Mouse (Mus musculus): ENCODE measurements around the gene Gm10382. TPM values are rescaled to one million over a fixed set of nuclear protein-coding genes. Genes with fewer than 3 reads are reported as not detected.
A peak's percentile ranks its signal among the peaks of the same experiment; 100 is the strongest.

The Gm10382 gene
- polyA plus RNA-seq, 1 experiment = 2.2 TPM

GRCm38 (mm10) chr5:125400903-125401302 is 11.8 kb downstream of the Gm10382 start:
- no peak for TF ChIP-seq FOSL1 (IDR thresholded peaks at IDR 0.05; ENCODE audit: insufficient read depth, low read length, poor library complexity, severe bottlenecking)
- no peak for TF ChIP-seq MYOG (IDR thresholded peaks at IDR 0.05; ENCODE audit: control insufficient read depth, extremely low read depth, insufficient read length)
- no peak for TF ChIP-seq CTCF (IDR thresholded peaks at IDR 0.05; ENCODE audit: control insufficient read depth, insufficient read depth, insufficient read length)
- no peak for TF ChIP-seq USF1 (IDR thresholded peaks at IDR 0.05; ENCODE audit: low read depth)
- TF ChIP-seq MAX (IDR thresholded peaks at IDR 0.05) = no peak
- TF ChIP-seq CEBPB (IDR thresholded peaks at IDR 0.05; ENCODE audit: low read depth) = no peak
- no peak for TF ChIP-seq MYOD1 (IDR thresholded peaks at IDR 0.05; ENCODE audit: control insufficient read depth, insufficient read length, low read depth)
- Histone ChIP-seq H3K4me3 (ENCODE audit: insufficient read depth, poor library complexity, severe bottlenecking) (no peak overlapping the region), H3K79me3 (ENCODE audit: low read depth) (no peaks in the 10 kb centered on the region), H3K79me2 (ENCODE audit: control insufficient read depth, insufficient read depth) (no peaks in the 10 kb centered on the region), H3K36me3 (ENCODE audit: control insufficient read depth, insufficient read depth) (no peaks in the 10 kb centered on the region), H3K27me3 (ENCODE audit: control insufficient read depth, insufficient read depth, insufficient read length) (no peaks in the 10 kb centered on the region), H3ac (ENCODE audit: control insufficient read depth, insufficient read length, low read depth) (no peak overlapping the region)

DNA sequence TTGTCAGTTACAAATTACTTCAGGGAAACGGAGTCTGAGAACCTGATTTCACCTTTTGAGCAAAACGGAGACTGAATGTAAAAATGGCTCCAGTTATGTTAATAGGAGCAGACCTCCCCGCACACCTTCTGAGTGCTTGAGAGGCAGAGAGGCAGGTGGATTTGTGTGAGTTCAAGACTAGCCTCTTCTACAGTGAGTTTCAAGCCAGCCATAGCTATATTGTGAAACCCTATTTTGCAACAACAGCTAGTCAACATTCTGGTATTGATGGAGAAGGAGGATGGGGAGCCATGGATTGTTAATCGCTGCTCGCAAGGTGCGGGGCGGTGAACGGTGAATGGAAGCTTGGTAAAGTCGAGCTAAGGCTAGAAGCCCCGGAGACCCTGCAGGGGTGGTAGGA is 13.4 kb downstream of the Gm10382 start:
- H3K36me3 ChIP-seq (ENCODE audit: control insufficient read depth, insufficient read depth) = no peaks in the 10 kb centered on the region
- TF ChIP-seq MAX (IDR thresholded peaks at IDR 0.05) = no peak
- no peak for TF ChIP-seq MYOG (IDR thresholded peaks at IDR 0.05; ENCODE audit: control insufficient read depth, extremely low read depth, insufficient read length)
- no peak for TF ChIP-seq FOSL1 (IDR thresholded peaks at IDR 0.05; ENCODE audit: insufficient read depth, low read length, poor library complexity, severe bottlenecking)
- no peak for TF ChIP-seq MYOD1 (IDR thresholded peaks at IDR 0.05; ENCODE audit: control insufficient read depth, insufficient read length, low read depth)
- H3K4me3 ChIP-seq (ENCODE audit: insufficient read depth, poor library complexity, severe bottlenecking) = no peak overlapping the region
- H3K79me3 ChIP-seq (ENCODE audit: low read depth) = no peaks in the 10 kb centered on the region
- H3ac ChIP-seq (ENCODE audit: control insufficient read depth, insufficient read length, low read depth) = no peak overlapping the region
- no peaks in the 10 kb centered on the region for H3K27me3 ChIP-seq (ENCODE audit: control insufficient read depth, insufficient read depth, insufficient read length)
- H3K79me2 ChIP-seq (ENCODE audit: control insufficient read depth, insufficient read depth) = no peaks in the 10 kb centered on the region

DNA sequence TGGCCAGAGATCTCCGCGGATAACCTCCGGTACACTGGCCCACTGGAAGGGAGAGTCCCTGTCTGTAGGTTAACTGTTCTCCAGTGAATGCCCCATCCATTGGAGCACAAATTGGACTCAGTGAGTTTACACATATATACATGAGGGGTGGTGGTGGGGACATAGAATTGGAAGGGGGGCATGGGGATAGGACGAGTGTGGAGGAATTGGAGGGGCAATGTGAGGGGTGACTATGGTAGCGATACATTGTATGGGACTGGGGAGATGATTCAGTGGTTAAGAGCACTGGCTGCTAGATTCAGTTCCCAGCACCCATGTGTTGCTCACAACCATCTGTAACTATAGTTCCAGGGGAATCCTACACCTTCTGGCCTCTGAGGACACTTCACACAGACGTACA is 13.9 kb downstream of the Gm10382 start:
- H3K79me2 ChIP-seq (ENCODE audit: control insufficient read depth, insufficient read depth) = no peaks in the 10 kb centered on the region
- no peaks in the 10 kb centered on the region for H3K27me3 ChIP-seq (ENCODE audit: control insufficient read depth, insufficient read depth, insufficient read length)
- no peak overlapping the region for H3ac ChIP-seq (ENCODE audit: control insufficient read depth, insufficient read length, low read depth)
- H3K4me3 ChIP-seq (ENCODE audit: insufficient read depth, poor library complexity, severe bottlenecking) = no peak overlapping the region
- TF ChIP-seq MAX (IDR thresholded peaks at IDR 0.05) = no peak
- no peak for TF ChIP-seq FOSL1 (IDR thresholded peaks at IDR 0.05; ENCODE audit: insufficient read depth, low read length, poor library complexity, severe bottlenecking)
- TF ChIP-seq USF1 (IDR thresholded peaks at IDR 0.05; ENCODE audit: low read depth) = no peak
- no peak for TF ChIP-seq MYOD1 (IDR thresholded peaks at IDR 0.05; ENCODE audit: control insufficient read depth, insufficient read length, low read depth)
- no peak for TF ChIP-seq CTCF (IDR thresholded peaks at IDR 0.05; ENCODE audit: control insufficient read depth, insufficient read depth, insufficient read length)
- TF ChIP-seq MYOG (IDR thresholded peaks at IDR 0.05; ENCODE audit: control insufficient read depth, extremely low read depth, insufficient read length) = no peak
- no peak for TF ChIP-seq CEBPB (IDR thresholded peaks at IDR 0.05; ENCODE audit: low read depth)
- no peaks in the 10 kb centered on the region for H3K79me3 ChIP-seq (ENCODE audit: low read depth)
- H3K36me3 ChIP-seq (ENCODE audit: control insufficient read depth, insufficient read depth) = no peaks in the 10 kb centered on the region

- no peaks in the 10 kb centered on the region for H3K36me3 ChIP-seq (ENCODE audit: control insufficient read depth, insufficient read depth)
- no peaks in the 10 kb centered on the region for H3K27me3 ChIP-seq (ENCODE audit: control insufficient read depth, insufficient read depth, insufficient read length)
- H3ac ChIP-seq (ENCODE audit: control insufficient read depth, insufficient read length, low read depth) = no peak overlapping the region
- H3K4me3 ChIP-seq (ENCODE audit: insufficient read depth, poor library complexity, severe bottlenecking) = peak overlapping the region; percentile 39
- no peaks in the 10 kb centered on the region for H3K79me3 ChIP-seq (ENCODE audit: low read depth)
- no peak for TF ChIP-seq MYOD1 (IDR thresholded peaks at IDR 0.05; ENCODE audit: control insufficient read depth, insufficient read length, low read depth)
- TF ChIP-seq USF1 (IDR thresholded peaks at IDR 0.05; ENCODE audit: low read depth) = peak; percentile 72
- H3K79me2 ChIP-seq (ENCODE audit: control insufficient read depth, insufficient read depth) = no peaks in the 10 kb centered on the region
Measured at GRCm38 (mm10) chr5:125403481-125404465, 14.7 kb downstream of the Gm10382 start.

DNA sequence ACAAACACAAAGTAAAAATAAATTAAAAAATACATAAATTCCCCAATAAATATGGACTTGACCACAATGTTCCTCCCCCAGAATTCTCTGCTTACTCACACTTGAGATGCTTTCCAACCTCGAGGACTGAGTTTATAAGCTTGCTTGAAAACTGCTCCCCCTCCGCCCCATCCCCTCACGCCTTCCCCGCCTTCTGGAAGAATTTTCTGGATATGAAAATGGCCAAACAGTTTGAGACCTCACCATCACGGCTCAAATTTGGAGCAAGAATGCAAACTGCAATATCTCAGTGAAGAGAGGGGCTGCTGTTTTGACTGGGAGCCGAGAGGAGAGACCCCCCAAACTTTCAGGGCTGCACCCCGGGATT is 15.4 kb downstream of the Gm10382 start:
- H3K4me3 ChIP-seq (ENCODE audit: insufficient read depth, poor library complexity, severe bottlenecking) = peak overlapping the region; percentile 39
- TF ChIP-seq MYOG (IDR thresholded peaks at IDR 0.05; ENCODE audit: control insufficient read depth, extremely low read depth, insufficient read length) = no peak
- TF ChIP-seq MYOD1 (IDR thresholded peaks at IDR 0.05; ENCODE audit: control insufficient read depth, insufficient read length, low read depth) = no peak
- TF ChIP-seq USF1 (IDR thresholded peaks at IDR 0.05; ENCODE audit: low read depth) = no peak
- no peak for TF ChIP-seq FOSL1 (IDR thresholded peaks at IDR 0.05; ENCODE audit: insufficient read depth, low read length, poor library complexity, severe bottlenecking)
- TF ChIP-seq CEBPB (IDR thresholded peaks at IDR 0.05; ENCODE audit: low read depth) = no peak
- no peak for TF ChIP-seq MAX (IDR thresholded peaks at IDR 0.05)
- TF ChIP-seq CTCF (IDR thresholded peaks at IDR 0.05; ENCODE audit: control insufficient read depth, insufficient read depth, insufficient read length) = no peak
- H3ac ChIP-seq (ENCODE audit: control insufficient read depth, insufficient read length, low read depth) = peak overlapping the region; percentile 67
- H3K27me3 ChIP-seq (ENCODE audit: control insufficient read depth, insufficient read depth, insufficient read length) = no peaks in the 10 kb centered on the region
- H3K79me2 ChIP-seq (ENCODE audit: control insufficient read depth, insufficient read depth) = no peaks in the 10 kb centered on the region
- no peaks in the 10 kb centered on the region for H3K79me3 ChIP-seq (ENCODE audit: low read depth)
- no peaks in the 10 kb centered on the region for H3K36me3 ChIP-seq (ENCODE audit: control insufficient read depth, insufficient read depth)
